Mouse (Mus musculus) brain, embryonic 14.5 days (tissue): ENCODE results near the gene Fscb. TPM values are rescaled to one million over a fixed set of nuclear protein-coding genes. Genes with fewer than 3 reads are reported as not detected.
A peak's percentile ranks its signal among the peaks of the same experiment; 100 is the strongest.

Experiments
- DNase-seq: peaks from one replicate; pipeline ENCODE4 v3.0.0-alpha.2; 2011; ENCODE audit warnings: low read depth
- CTCF ChIP-seq: fragments of 200-500 bp; IDR thresholded peaks from 2 replicates; pipeline ENCODE4 v1.5.1; 2012; ENCODE audit warnings: inconsistent platforms, mild to moderate bottlenecking, moderate library complexity, borderline replicate concordance; ENCODE audit not compliant: insufficient read depth, insufficient read length; ENCODE audit errors: extremely low read depth
- POLR2A ChIP-seq: fragments of 200-500 bp; IDR thresholded peaks from 2 replicates; pipeline ENCODE4 v1.6.1; 2012; ENCODE audit warnings: mild to moderate bottlenecking, inconsistent platforms, borderline replicate concordance; ENCODE audit not compliant: poor library complexity, insufficient read depth, insufficient read length, severe bottlenecking; ENCODE audit errors: extremely low read depth
- polyA plus RNA-seq: library from polyadenylated mRNA; depleted of rRNA; stranded (reverse); fragments of >200 nt; gene quantifications from 2 replicates; pipeline ENCODE4 v1.2.3, GENCODE M21; 2012; rRNA removed

Fscb gene
- polyA plus RNA-seq, result not detected in 2 replicates

DNA sequence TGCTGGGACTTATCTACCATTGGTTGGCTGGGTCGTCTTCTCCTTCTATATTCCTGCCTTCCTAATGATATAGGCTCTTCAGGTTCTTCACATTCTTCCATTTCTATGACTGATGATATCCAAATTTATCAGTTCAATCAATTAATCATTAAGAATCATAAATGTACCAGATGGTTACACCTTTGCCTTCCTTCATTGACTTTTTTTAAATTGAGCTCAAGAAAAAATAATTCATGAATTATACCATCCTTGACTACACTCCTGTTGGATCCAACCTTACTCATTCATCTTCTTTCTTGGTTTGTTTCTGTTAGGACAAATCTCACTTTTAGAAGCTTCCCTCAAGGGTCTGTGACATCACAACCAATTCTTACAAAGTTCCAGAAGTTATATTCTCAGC is at the start of gene Fscb:
Fscb (minus strand) TSS at position 101 of the 400 bp plus-strand sequence.
- no peak for TF ChIP-seq POLR2A
- TF ChIP-seq CTCF, result no peak
- no peak for DNase-seq

DNA sequence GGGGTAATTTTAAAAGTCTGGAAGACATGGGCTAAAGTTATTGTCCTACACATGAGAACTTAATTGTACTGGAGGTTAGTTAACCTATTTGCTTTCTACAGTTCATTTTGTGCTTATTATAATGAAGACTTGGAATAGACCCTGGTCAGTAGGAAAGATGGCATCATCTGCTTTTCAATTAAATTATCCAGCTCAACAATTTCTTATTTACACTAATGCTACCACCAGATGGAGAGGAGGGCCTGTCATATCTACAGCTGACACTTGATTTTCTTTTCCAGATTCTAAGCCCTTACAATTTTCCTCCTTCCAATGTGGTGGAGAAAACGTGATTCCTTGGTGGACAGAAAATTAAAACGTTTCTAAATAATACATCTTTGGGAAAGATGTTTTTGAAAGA is 42.3 kb upstream of the Fscb start:
- DNase-seq, result peak; percentile 32
- TF ChIP-seq POLR2A, result no peak
- TF ChIP-seq CTCF, result no peak

DNA sequence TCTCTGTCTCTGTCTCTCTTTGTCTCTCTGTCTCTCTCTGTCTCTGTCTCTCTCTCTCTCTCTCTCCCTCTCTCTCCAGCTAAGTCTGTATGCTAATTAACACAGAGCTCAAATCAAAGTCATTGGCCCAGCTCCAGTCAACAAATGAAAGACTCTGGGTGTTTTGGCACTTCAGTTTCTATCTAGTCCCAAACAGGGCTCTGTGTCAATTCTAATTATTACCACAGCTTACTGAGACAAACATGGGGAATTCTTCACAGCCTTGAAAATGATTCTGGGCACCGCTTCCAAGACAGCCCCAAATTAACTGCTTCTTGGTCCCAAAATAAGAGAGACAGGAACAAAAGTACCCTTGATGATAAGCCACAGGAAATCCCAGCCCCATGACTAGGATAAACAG is 38.9 kb upstream of the Fscb start:
- DNase-seq, result peak; percentile 86
- TF ChIP-seq CTCF (no peak), POLR2A (no peak)

DNA sequence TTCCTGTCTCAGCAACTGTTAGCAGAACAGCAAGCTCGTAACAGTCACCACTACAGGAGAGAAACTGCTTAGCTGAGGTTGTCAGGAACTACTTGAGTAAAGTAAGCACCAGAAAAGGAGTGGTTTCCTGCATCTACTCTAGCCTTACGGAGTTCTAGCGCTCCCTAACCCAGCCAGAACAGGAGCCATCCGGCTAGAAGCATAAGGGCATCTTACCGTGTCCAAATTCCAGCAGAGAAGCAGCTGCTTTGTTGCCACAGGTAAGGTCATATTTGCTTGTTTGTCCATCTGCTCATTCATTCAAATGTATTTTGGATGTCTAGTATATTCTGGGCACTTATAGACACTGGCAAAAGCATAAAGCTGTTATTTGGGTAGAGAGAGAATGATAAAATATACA is 23.2 kb upstream of the Fscb start:
- TF ChIP-seq POLR2A, result no peak
- no peak for TF ChIP-seq CTCF
- no peak for DNase-seq

DNA sequence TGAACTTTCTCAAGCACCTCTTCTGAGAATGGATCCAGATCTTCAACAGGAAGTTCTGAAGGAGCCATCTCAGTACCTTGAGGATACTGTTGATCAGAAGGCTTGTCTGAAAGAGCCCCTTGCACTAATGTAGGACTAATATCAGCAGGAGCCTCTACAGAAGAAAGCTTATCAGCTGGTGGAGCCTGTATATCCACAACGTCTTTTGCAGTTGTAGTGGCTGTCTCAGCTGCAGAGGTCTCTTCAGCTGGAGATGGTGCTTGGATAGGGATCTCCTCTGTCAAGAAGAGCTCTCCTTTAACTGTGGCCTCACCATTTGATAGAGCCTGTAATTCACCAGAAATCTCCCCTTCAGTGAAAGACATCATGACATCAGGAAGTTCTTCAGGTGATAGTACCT is 875 bp downstream of the Fscb start:
- DNase-seq, result no peak
- TF ChIP-seq CTCF (no peak), POLR2A (no peak)

DNA sequence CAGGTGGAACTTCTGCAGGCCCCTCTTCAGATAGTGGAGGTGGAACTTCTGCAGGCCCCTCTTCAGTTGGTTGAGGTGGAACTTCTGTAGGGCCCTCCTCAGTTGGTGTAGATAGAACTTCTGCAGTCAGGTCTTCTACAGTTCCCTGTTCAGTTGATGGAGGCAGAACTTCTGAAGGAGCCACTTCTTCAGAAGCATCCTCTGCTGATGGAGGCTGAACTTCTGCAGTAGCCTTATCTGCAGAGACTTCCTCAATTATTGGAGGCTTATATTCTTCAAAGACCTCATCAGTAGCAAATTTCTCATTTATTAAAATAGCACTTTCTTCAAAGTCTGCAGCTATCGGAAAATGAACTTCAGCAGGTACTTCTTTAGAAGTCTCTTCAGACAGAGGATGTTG is 1.4 kb downstream of the Fscb start:
- no peak for TF ChIP-seq CTCF
- no peak for TF ChIP-seq POLR2A

DNA sequence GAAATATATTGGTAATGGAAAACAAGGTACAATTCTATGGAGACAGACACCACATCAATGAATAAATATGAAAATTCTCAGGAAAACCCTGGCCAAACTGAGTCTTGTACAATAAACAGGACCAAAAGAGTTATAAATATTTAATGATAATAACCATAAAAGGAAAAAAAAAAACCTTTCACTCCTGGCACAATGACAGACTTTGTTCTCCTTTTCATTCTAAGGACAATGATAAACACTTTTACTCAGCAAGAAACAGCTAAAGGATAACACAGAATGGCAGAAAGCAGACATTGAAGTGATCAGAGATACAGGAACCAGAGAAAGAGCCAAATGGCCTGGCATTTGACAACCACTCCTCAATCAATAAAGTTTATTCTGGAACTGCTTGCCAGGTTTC is 19.3 kb downstream of the Fscb start:
- no peak for DNase-seq
- TF ChIP-seq POLR2A (no peak), CTCF (no peak)

More for the DNA sequence above, 1.4 kb downstream of the Fscb start:
- DNase-seq, result no peak

DNA sequence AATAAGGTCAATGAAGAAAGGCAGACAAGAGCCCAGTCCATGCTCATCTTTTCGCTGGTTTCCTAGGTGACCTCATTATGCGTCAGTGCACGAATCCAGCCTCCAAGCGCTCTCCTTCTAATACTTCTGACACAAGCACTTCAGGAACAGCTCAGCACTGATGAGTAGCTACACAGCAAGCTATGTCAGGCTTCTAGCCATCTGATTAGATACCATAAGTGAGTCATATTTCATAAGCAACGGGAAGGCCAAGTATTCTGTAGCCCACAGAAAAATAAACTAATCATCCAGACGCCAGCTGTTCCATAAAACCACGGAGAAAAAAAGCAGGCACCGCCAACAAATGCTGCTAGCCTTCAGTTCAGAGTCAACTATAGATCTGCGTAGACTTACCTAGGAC is 24.6 kb downstream of the Fscb start:
- TF ChIP-seq CTCF, result no peak
- no peak for TF ChIP-seq POLR2A
- peak; percentile 10 for DNase-seq

DNA sequence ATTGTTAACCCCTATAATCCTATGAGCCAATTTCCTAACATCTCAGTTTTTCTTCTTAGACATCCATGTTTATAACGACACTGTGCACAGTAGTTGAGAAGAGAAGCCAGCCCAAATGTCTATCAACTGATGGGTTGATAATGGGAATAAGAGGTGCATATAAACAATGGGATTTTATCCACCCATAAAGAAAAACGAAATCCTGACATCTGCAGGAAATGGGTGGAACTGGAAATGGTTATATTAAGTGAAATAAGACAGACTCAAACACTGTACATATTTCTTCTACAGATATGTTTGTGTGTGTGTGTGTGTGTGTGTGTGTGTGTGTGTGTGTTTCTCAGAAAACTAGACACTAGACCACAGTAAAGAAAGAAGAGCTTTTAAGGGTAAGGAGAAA is 37.8 kb downstream of the Fscb start:
- DNase-seq, result peak; percentile 48
- no peak for TF ChIP-seq POLR2A
- no peak for TF ChIP-seq CTCF
